Mouse (Mus musculus): ENCODE measurements at regions not wholly inside any gene's neighbourhood (a gene's known extent, or its start where the extent isn't known, plus 50 kb on each side); places are given as distances from the start of the nearest gene placed in this dataset.

DNA sequence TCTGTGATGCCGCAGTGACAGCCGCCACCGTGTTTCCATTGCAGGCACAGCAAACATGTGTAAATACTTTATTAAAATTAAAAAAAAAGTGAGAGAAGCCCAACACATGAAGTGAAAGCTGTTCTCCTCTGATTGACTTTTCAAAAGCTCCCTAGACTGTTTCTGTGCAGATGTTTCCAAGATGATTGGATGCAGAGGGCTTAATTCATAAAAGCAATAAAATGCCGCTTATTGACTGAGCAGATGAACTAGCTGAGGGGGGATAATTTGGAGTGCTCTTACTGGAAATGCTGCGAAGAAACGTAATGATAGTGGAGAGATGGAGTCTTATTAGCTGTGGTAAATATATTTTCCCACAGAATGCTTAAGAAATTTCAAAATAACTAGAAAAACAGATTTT lies 170.4 kb downstream of the Rnf144a start:
- Histone ChIP-seq H3K27ac (ENCODE audit: low read length) (no peak overlapping the region), H3K9ac (replicated peaks; ENCODE audit: low read depth, low read length) (no peak overlapping the region), H3K4me1 (ENCODE audit: control insufficient read depth, insufficient read depth, low read length) (no peaks in the 10 kb centered on the region), H3K9me3 (ENCODE audit: control insufficient read depth, low read depth, low read length) (no peaks in the 10 kb centered on the region), H3K4me2 (replicated peaks; ENCODE audit: low read depth, low read length) (no peak overlapping the region), H3K36me3 (ENCODE audit: control insufficient read depth, insufficient read depth, low read length) (no peaks in the 10 kb centered on the region), H3K27me3 (ENCODE audit: control insufficient read depth, insufficient read depth, low read length) (no peaks in the 10 kb centered on the region), H3K4me3 (ENCODE audit: low read depth, low read length) (no peak overlapping the region)
- no peak for ATAC-seq (ENCODE audit: insufficient number of reproducible peaks, insufficient read depth, low FRiP score, low read depth)
- 91% methylated on average over 6 of the region's 6 CpGs for WGBS

DNA sequence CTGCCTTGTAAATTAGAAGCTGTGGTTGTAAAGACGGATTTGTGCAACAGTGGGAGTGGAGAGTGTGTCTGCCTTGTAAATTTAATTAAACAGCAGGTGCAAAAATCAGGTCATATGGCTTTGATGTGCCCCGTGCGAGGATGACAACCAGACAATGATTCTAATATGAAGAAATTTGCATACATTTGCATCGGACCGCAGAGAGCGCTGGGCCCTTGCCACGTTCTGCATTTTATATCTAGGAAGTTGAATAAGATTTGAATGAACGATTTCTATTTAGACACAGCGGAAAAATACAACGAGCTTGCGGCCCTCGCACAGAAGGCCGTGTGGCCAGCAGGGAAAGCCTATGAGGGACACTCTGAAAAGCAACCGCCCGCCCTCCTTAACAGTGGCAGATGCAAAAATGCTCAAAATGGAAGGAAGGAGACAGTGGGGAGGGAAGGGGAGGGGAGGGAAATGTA lies 187.5 kb downstream of the Rnf144a start:
- H3K36me3 ChIP-seq (ENCODE audit: control insufficient read depth, insufficient read depth, low read length) = no peaks in the 10 kb centered on the region
- 91% methylated on average over 15 of the region's 15 CpGs for WGBS
- no peak overlapping the region for H3K27ac ChIP-seq (ENCODE audit: low read length)
- no peaks in the 10 kb centered on the region for H3K27me3 ChIP-seq (ENCODE audit: control insufficient read depth, insufficient read depth, low read length)
- H3K4me1 ChIP-seq (ENCODE audit: control insufficient read depth, insufficient read depth, low read length) = no peaks in the 10 kb centered on the region
- no peaks in the 10 kb centered on the region for H3K9me3 ChIP-seq (ENCODE audit: control insufficient read depth, low read depth, low read length)
- H3K9ac ChIP-seq (replicated peaks; ENCODE audit: low read depth, low read length) = no peak overlapping the region
- no peak overlapping the region for H3K4me2 ChIP-seq (replicated peaks; ENCODE audit: low read depth, low read length)
- H3K4me3 ChIP-seq (ENCODE audit: low read depth, low read length) = no peak overlapping the region
- ATAC-seq (ENCODE audit: insufficient number of reproducible peaks, insufficient read depth, low FRiP score, low read depth) = no peak

GRCm38 (mm10) chr12:26226363-26226762 lies 188.7 kb downstream of the Rnf144a start:
- H3K4me1 ChIP-seq (ENCODE audit: control insufficient read depth, insufficient read depth, low read length) = no peaks in the 10 kb centered on the region
- H3K4me3 ChIP-seq (ENCODE audit: low read depth, low read length) = no peak overlapping the region
- no peak overlapping the region for H3K27ac ChIP-seq (ENCODE audit: low read length)
- no peak for ATAC-seq (ENCODE audit: insufficient number of reproducible peaks, insufficient read depth, low FRiP score, low read depth)
- H3K4me2 ChIP-seq (replicated peaks; ENCODE audit: low read depth, low read length) = no peak overlapping the region
- WGBS = 9% methylated on average over 2 of the region's 2 CpGs
- no peaks in the 10 kb centered on the region for H3K9me3 ChIP-seq (ENCODE audit: control insufficient read depth, low read depth, low read length)
- no peaks in the 10 kb centered on the region for H3K27me3 ChIP-seq (ENCODE audit: control insufficient read depth, insufficient read depth, low read length)
- no peaks in the 10 kb centered on the region for H3K36me3 ChIP-seq (ENCODE audit: control insufficient read depth, insufficient read depth, low read length)
- no peak overlapping the region for H3K9ac ChIP-seq (replicated peaks; ENCODE audit: low read depth, low read length)

GRCm38 (mm10) chr12:26212447-26212846 lies 202.6 kb downstream of the Rnf144a start:
- no peak for ATAC-seq (ENCODE audit: insufficient number of reproducible peaks, insufficient read depth, low FRiP score, low read depth)
- Histone ChIP-seq H3K9me3 (ENCODE audit: control insufficient read depth, low read depth, low read length) (no peaks in the 10 kb centered on the region), H3K36me3 (ENCODE audit: control insufficient read depth, insufficient read depth, low read length) (no peaks in the 10 kb centered on the region), H3K4me3 (ENCODE audit: low read depth, low read length) (no peak overlapping the region), H3K9ac (replicated peaks; ENCODE audit: low read depth, low read length) (no peak overlapping the region), H3K27me3 (ENCODE audit: control insufficient read depth, insufficient read depth, low read length) (no peaks in the 10 kb centered on the region), H3K4me1 (ENCODE audit: control insufficient read depth, insufficient read depth, low read length) (no peaks in the 10 kb centered on the region), H3K27ac (ENCODE audit: low read length) (no peak overlapping the region), H3K4me2 (replicated peaks; ENCODE audit: low read depth, low read length) (no peak overlapping the region)
- 85% methylated on average over 1 of the region's 1 CpGs for WGBS

- H3K36me3 ChIP-seq (ENCODE audit: control insufficient read depth, insufficient read depth, low read length) = no peaks in the 10 kb centered on the region
- no peaks in the 10 kb centered on the region for H3K9me3 ChIP-seq (ENCODE audit: control insufficient read depth, low read depth, low read length)
- H3K27me3 ChIP-seq (ENCODE audit: control insufficient read depth, insufficient read depth, low read length) = no peaks in the 10 kb centered on the region
- H3K4me3 ChIP-seq (ENCODE audit: low read depth, low read length) = no peak overlapping the region
- no peak overlapping the region for H3K9ac ChIP-seq (replicated peaks; ENCODE audit: low read depth, low read length)
- no peak overlapping the region for H3K4me2 ChIP-seq (replicated peaks; ENCODE audit: low read depth, low read length)
- no peak overlapping the region for H3K27ac ChIP-seq (ENCODE audit: low read length)
- H3K4me1 ChIP-seq (ENCODE audit: control insufficient read depth, insufficient read depth, low read length) = no peaks in the 10 kb centered on the region
- no peak for ATAC-seq (ENCODE audit: insufficient number of reproducible peaks, insufficient read depth, low FRiP score, low read depth)
- WGBS = 66% methylated on average over 10 of the region's 10 CpGs
Observed at GRCm38 (mm10) chr12:26211423-26211822, 203.6 kb downstream of the Rnf144a start.

DNA sequence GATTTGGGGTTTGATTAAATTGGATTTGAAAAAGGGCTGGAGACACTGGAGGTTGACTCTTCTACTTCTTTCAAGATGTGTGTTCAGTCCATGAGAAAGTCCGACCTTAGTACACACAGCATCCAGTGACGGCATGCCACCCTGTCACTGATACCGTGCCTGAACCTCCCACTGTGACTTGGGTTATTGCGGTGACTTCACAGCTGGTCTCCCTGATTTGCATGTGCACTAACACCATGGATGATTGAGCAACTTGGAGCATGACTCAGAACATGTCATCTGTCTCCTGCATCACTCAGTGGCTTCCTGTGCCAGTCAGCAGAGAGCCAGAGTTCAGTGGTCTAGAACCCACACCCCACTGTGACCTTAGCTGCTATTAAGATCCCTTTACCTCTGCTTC lies 208.3 kb downstream of the Rnf144a start:
- no peak for ATAC-seq (ENCODE audit: insufficient number of reproducible peaks, insufficient read depth, low FRiP score, low read depth)
- no peak overlapping the region for H3K4me3 ChIP-seq (ENCODE audit: low read depth, low read length)
- H3K4me1 ChIP-seq (ENCODE audit: control insufficient read depth, insufficient read depth, low read length) = no peaks in the 10 kb centered on the region
- H3K36me3 ChIP-seq (ENCODE audit: control insufficient read depth, insufficient read depth, low read length) = no peaks in the 10 kb centered on the region
- H3K9me3 ChIP-seq (ENCODE audit: control insufficient read depth, low read depth, low read length) = no peaks in the 10 kb centered on the region
- no peaks in the 10 kb centered on the region for H3K27me3 ChIP-seq (ENCODE audit: control insufficient read depth, insufficient read depth, low read length)
- H3K4me2 ChIP-seq (replicated peaks; ENCODE audit: low read depth, low read length) = no peak overlapping the region
- WGBS = 89% methylated on average over 4 of the region's 4 CpGs
- no peak overlapping the region for H3K27ac ChIP-seq (ENCODE audit: low read length)
- no peak overlapping the region for H3K9ac ChIP-seq (replicated peaks; ENCODE audit: low read depth, low read length)

DNA sequence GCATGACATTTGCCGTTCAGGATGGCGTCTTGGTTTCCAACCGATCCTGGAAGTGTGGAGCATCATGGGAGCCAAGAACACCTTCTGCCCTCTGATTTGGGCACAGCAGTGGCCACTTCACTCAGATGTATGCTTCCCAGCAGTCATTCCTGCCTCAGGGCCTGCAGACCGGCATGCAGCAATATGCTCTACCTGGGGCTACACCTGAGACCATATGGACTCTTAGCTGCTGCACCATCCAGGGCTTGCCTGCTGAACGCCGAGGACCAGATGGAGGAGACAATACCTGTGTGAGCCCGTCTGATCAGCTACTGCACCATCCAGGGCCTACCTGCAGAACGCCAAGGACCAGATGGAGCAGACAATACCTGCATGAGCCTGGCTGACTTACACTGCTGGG lies 209.0 kb downstream of the Rnf144a start:
- Histone ChIP-seq H3K9me3 (ENCODE audit: control insufficient read depth, low read depth, low read length) (no peaks in the 10 kb centered on the region), H3K36me3 (ENCODE audit: control insufficient read depth, insufficient read depth, low read length) (no peaks in the 10 kb centered on the region), H3K4me1 (ENCODE audit: control insufficient read depth, insufficient read depth, low read length) (no peaks in the 10 kb centered on the region), H3K4me3 (ENCODE audit: low read depth, low read length) (no peak overlapping the region), H3K4me2 (replicated peaks; ENCODE audit: low read depth, low read length) (no peak overlapping the region), H3K9ac (replicated peaks; ENCODE audit: low read depth, low read length) (no peak overlapping the region), H3K27ac (ENCODE audit: low read length) (no peak overlapping the region), H3K27me3 (ENCODE audit: control insufficient read depth, insufficient read depth, low read length) (no peaks in the 10 kb centered on the region)
- WGBS = 92% methylated on average over 8 of the region's 8 CpGs
- ATAC-seq (ENCODE audit: insufficient number of reproducible peaks, insufficient read depth, low FRiP score, low read depth) = no peak

DNA sequence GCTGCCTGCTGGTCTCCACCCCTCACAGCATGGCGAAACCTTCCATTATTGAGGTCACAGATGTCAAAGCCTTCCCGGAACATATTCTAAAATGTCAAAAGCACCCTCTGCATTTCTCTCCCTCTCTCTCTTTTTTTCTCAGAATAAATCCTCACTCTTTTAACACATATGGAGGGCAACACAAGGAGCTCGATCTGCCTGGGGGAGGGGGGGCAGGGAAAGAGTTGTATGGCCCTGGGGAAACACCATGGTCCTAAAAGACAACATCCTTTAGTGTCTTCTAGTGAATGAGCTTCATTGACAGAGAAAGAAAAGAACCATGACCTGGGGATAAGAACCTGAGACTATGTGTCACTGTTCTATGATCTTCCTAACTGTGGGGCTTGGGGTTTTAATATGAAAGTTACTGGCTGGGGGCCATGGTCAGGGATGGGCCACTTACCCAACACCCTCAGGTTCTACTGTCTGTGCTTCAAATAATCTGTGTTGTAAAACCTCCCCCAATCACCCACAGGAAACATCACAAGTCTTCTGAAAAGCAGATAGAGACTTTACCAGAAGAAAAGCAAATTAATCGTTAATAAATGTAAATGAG lies 223.0 kb downstream of the Rnf144a start:
- H3K9me3 ChIP-seq (ENCODE audit: control insufficient read depth, low read depth, low read length) = no peaks in the 10 kb centered on the region
- H3K9ac ChIP-seq (replicated peaks; ENCODE audit: low read depth, low read length) = no peak overlapping the region
- H3K4me3 ChIP-seq (ENCODE audit: low read depth, low read length) = no peak overlapping the region
- no peak for ATAC-seq (ENCODE audit: insufficient number of reproducible peaks, insufficient read depth, low FRiP score, low read depth)
- H3K36me3 ChIP-seq (ENCODE audit: control insufficient read depth, insufficient read depth, low read length) = no peaks in the 10 kb centered on the region
- no peak overlapping the region for H3K4me2 ChIP-seq (replicated peaks; ENCODE audit: low read depth, low read length)
- no peak overlapping the region for H3K27ac ChIP-seq (ENCODE audit: low read length)
- no peaks in the 10 kb centered on the region for H3K4me1 ChIP-seq (ENCODE audit: control insufficient read depth, insufficient read depth, low read length)
- no peaks in the 10 kb centered on the region for H3K27me3 ChIP-seq (ENCODE audit: control insufficient read depth, insufficient read depth, low read length)
- WGBS = 49% methylated on average over 4 of the region's 4 CpGs

DNA sequence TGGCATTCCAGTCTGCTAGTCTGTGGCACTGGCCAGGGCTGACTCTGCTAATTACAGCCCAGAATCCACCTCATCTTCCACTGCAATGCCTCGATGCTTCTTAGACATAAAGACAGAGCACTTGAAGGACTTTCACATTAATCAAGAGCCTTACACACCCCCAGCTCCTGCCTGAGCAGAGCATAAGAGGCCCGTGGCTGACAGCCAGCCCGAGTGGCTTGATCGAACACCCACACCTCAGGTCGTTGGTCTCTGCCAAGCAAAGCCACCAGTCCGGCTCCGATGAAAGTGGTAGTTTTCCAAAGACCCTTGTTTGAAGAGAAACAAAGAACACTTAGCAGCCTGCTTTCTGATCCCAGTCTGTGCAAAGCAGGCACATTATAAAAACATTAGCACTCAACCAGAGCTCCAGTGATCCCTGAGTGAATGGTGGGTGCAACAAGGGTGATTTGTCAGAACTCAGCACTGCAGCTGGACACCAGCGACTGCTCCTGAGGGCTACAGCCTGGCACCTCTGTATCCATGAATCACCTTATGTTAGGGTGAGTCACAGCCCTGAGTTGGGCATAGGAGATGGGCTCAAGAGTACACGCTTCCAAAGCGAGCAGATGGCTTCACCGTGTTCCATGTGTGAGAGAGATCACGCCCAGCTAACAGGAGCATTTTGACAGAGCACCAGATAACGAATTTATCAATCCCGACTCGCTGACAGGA lies 223.6 kb downstream of the Rnf144a start:
- Histone ChIP-seq H3K4me3 (ENCODE audit: low read depth, low read length) (no peak overlapping the region), H3K27ac (ENCODE audit: low read length) (no peak overlapping the region), H3K36me3 (ENCODE audit: control insufficient read depth, insufficient read depth, low read length) (no peaks in the 10 kb centered on the region), H3K4me1 (ENCODE audit: control insufficient read depth, insufficient read depth, low read length) (no peaks in the 10 kb centered on the region), H3K4me2 (replicated peaks; ENCODE audit: low read depth, low read length) (no peak overlapping the region), H3K27me3 (ENCODE audit: control insufficient read depth, insufficient read depth, low read length) (no peaks in the 10 kb centered on the region), H3K9ac (replicated peaks; ENCODE audit: low read depth, low read length) (no peak overlapping the region), H3K9me3 (ENCODE audit: control insufficient read depth, low read depth, low read length) (no peaks in the 10 kb centered on the region)
- WGBS = 20% methylated on average over 15 of the region's 15 CpGs
- no peak for ATAC-seq (ENCODE audit: insufficient number of reproducible peaks, insufficient read depth, low FRiP score, low read depth)
